Comparison of ENCODE assay signal across 16 mouse cellular contexts in the genomic region with DNA sequence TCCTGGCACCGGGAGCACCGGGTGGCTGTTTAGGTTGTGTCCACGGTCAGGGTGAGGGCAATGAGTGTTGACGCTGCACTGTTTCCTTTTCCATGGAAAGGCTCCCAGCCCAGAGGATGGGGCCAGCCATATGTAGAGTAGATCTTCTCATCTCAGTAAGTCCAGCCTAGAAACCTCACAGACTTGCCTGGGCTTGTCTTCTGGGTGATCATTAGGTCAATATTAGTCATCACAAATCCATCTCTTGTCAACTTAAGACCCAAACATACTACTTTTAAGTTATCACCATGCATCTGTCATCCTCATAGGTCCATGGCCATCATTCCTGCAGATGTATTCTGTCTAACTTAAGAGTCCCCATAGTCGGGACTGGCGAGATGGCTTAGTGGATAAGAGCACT. TPM values are rescaled to one million over a fixed set of nuclear protein-coding genes. Genes with fewer than 3 reads are reported as not detected.
DNase-seq lines count a peak whose midpoint lies in the region; TF ChIP-seq lines count a peak whose summit lies in the region.
"Had no signal": no experiment of that assay in that cellular context is flagged by ENCODE, and none has a peak within 500 bp of the region (broad histone marks: within the 10 kb centered on the region; RNA-seq: fewer than 3 reads in every experiment).

No protein-coding gene starts in this region.

- H3K27ac ChIP-seq in CH12.LX (ENCODE audit: insufficient read depth, low read depth): no peak overlapping the region

- peaks cover 2 to 4% of the 10 kb centered on the region in 2 experiments; a peak in 2 of 4 replicates for H3K4me1 ChIP-seq in CH12.LX (ENCODE audit: control insufficient read depth in 1 of 2, insufficient read depth in 2 of 2)

- no peak for TF ChIP-seq CTCF in CH12.LX (conservative IDR thresholded peaks at IDR 0.05 in 1 of 2, IDR thresholded peaks at IDR 0.05 in 1 of 2; ENCODE audit: low read depth in 2 of 2, low read length in 2 of 2)

- no peaks in the 10 kb centered on the region for H3K9me3 ChIP-seq in CH12.LX (replicated peaks; ENCODE audit: low read length)
- H3K9me3 ChIP-seq: G1E had no signal

- no peak for TF ChIP-seq POLR2A in CH12.LX (IDR thresholded peaks at IDR 0.05; ENCODE audit: low read depth, low read length)

- peaks cover 0 to 14% of the 10 kb centered on the region in 2 experiments for H3K36me3 ChIP-seq in CH12.LX (replicated peaks in 1 of 2; ENCODE audit: control insufficient read depth in 1 of 2, insufficient read depth in 1 of 2, low read length in 1 of 2)

- no peak for DNase-seq in CH12.LX (ENCODE audit: extremely low read depth)
- DNase-seq in kidney, postnatal 10 days: no peak
- DNase-seq: adrenal gland, adult 2 months; adrenal gland, adult 8-10 months; adrenal gland, postnatal 10 days; adrenal gland, postnatal 14 days; adrenal gland, postnatal 25 days; adrenal gland, postnatal 36 days; B cell, adult 2 months; cerebellum, adult 11 months; cerebellum, adult 11-12 months; cerebellum, adult 18-20 months; cerebellum, adult 2 months; cerebellum, adult 8-10 months had no signal

- in situ Hi-C loops in CH12.LX (cut with MboI; ENCODE audit: low pct_ligation_motif_present, low pct_unique_long_range_greater_than_20kb, low sequenced_read_pairs): no loop called here

- H3K79me2 ChIP-seq in CH12.LX (replicated peaks; ENCODE audit: control insufficient read depth, extremely low read depth, insufficient read depth, poor library complexity, severe bottlenecking): no peaks in the 10 kb centered on the region

- H3K4me3 ChIP-seq in CH12.LX (replicated peaks in 1 of 3; ENCODE audit: low read depth in 2 of 3, low read length in 2 of 3, poor library complexity in 1 of 3): no peak overlapping the region

- no peaks in the 10 kb centered on the region for H3K27me3 ChIP-seq in CH12.LX (replicated peaks)
- H3K27me3 ChIP-seq: Patski had no signal

- no peak for TF ChIP-seq RAD21 in CH12.LX (IDR thresholded peaks at IDR 0.05; ENCODE audit: low read depth, low read length)

- H3K9ac ChIP-seq in CH12.LX (ENCODE audit: insufficient read depth, low read depth): no peak overlapping the region

- dilution Hi-C loops in CH12.LX (cut with MboI; ENCODE audit: extremely low pct_ligation_motif_present, extremely low pct_unique_long_range_greater_than_20kb, low sequenced_read_pairs): no loop called here

- no peak overlapping the region for H3K4me2 ChIP-seq in CH12.LX (ENCODE audit: insufficient read depth, low read depth, poor library complexity, severe bottlenecking)

- TF ChIP-seq EP300 in CH12.LX (IDR thresholded peaks at IDR 0.05; ENCODE audit: low read length): peak; percentile 28; the same call in 1 of the 2 replicates

TF ChIP-seq in CH12.LX, 34 proteins besides CTCF, POLR2A, EP300 and RAD21:
- TF ChIP-seq CHD1 (IDR thresholded peaks at IDR 0.05; ENCODE audit: low read depth, low read length) (peak; percentile 87; the same call in 1 of the 2 replicates), JUN (IDR thresholded peaks at IDR 0.05; ENCODE audit: insufficient read depth, low read depth, low read length) (no peak), IRF4 (IDR thresholded peaks at IDR 0.05; ENCODE audit: low read depth, low read length) (peak; percentile 67)

RNA-seq across cellular contexts. Expression of gene Atg7, which starts 24.6 kb away (rescaled TPM):
- total RNA-seq in CH12.LX (2012; rRNA removed): 12.1 and 15.7 TPM in 2 replicates
- total RNA-seq in CH12.LX (2014; rRNA removed): 11.1 TPM in 2 replicates
- polyA plus RNA-seq in CH12.LX (2012; ENCODE audit: insufficient read length, low read depth): 11.7 and 14.8 TPM in 2 replicates
